Mouse (Mus musculus) hindbrain, embryonic 11.5 days (tissue): ENCODE results near the gene Fam124a. TPM values are rescaled to one million over a fixed set of nuclear protein-coding genes. Genes with fewer than 3 reads are reported as not detected.
"Not testable (repeated sequence)": the region's sequence is repeated elsewhere in the genome, so short reads cannot be mapped to it uniquely, and the experiment has no call there.

ENCODE experiments used
- ATAC-seq: fragments of 200-750 bp; cut with Nextera tagmentation; 2 replicates; pipeline ENCODE4 v1.8.0; 2017; ENCODE audit warnings: mild to moderate bottlenecking, moderate TSS enrichment, moderate library complexity; ENCODE audit not compliant: low FRiP score
- DNase-seq: peaks from one replicate; pipeline ENCODE4 v3.0.0-alpha.2; 2015; ENCODE audit warnings: low spot score
- H3K27ac ChIP-seq: fragments of 300-500 bp; sonication (generic); 2 replicates; pipeline ENCODE4 v1.5.1; 2014; ENCODE audit warnings: mild to moderate bottlenecking, low read depth, low read length
- H3K27me3 ChIP-seq: fragments of 300-500 bp; sonication (generic); 2 replicates; pipeline ENCODE4 v1.6.1; 2014; ENCODE audit warnings: mild to moderate bottlenecking, low read length, moderate library complexity, mixed read lengths; ENCODE audit not compliant: control insufficient read depth, insufficient read depth
- H3K36me3 ChIP-seq: fragments of 300-500 bp; sonication (generic); 2 replicates; pipeline ENCODE4 v1.6.1; 2014; ENCODE audit warnings: mild to moderate bottlenecking, low read length, moderate library complexity, mixed read lengths; ENCODE audit not compliant: control insufficient read depth, insufficient read depth
- H3K4me1 ChIP-seq: fragments of 300-500 bp; sonication (generic); replicated peaks from 2 replicates; pipeline ENCODE4 v1.6.1; 2014; ENCODE audit warnings: low read length, mixed read lengths; ENCODE audit not compliant: control insufficient read depth, insufficient read depth
- H3K4me2 ChIP-seq: fragments of 300-500 bp; sonication (generic); replicated peaks from 2 replicates; pipeline ENCODE4 v1.6.1; 2014; ENCODE audit warnings: mild to moderate bottlenecking, low read depth, low read length
- H3K4me3 ChIP-seq: fragments of 300-500 bp; sonication (generic); 2 replicates; pipeline ENCODE4 v1.5.1; 2014; ENCODE audit warnings: low read depth, low read length
- H3K9ac ChIP-seq: fragments of 300-500 bp; sonication (generic); 2 replicates; pipeline ENCODE4 v1.6.1; 2014; ENCODE audit warnings: low read depth, low read length
- H3K9me3 ChIP-seq: fragments of 300-500 bp; sonication (generic); 2 replicates; pipeline ENCODE4 v1.6.1; 2016; ENCODE audit warnings: low read length; ENCODE audit not compliant: control insufficient read depth
- WGBS: fragments of 180-500 bp; shearing (Covaris S2); extraction: QIAGEN DNeasy Blood & Tissue Kit; methylation state at CpG from one replicate; pipeline ENCODE4 v1.1.7; 2014; 5-methylcytosine and 5-hydroxymethylcytosine counted together
- polyA plus RNA-seq: library from polyadenylated mRNA; unstranded; fragments of >200 nt; fragmentation: Nextera tagmentation; extraction: Ambion mirVana; gene quantifications from 2 replicates; pipeline ENCODE4 v1.2.1, GENCODE M21; 2014

Gene Fam124a
- polyA plus RNA-seq, 1 experiment from 2014 or later = 4.0 TPM

GRCm38 (mm10) chr14:62637436-62638344, 82.2 kb downstream of the Fam124a start:
- H3K9ac ChIP-seq = no peak overlapping the region
- H3K4me1 ChIP-seq = no peaks in the 10 kb centered on the region
- no peaks in the 10 kb centered on the region for H3K36me3 ChIP-seq
- ATAC-seq = peak; percentile 49
- H3K27me3 ChIP-seq = no peaks in the 10 kb centered on the region; the same call in 1 of the 2 replicates
- DNase-seq = peak; percentile 31
- no peak overlapping the region for H3K27ac ChIP-seq
- WGBS = 36% methylated on average over 9 of the region's 9 CpGs
- H3K4me2 ChIP-seq = no peak overlapping the region
- no peak overlapping the region for H3K4me3 ChIP-seq
- H3K9me3 ChIP-seq = no peaks in the 10 kb centered on the region

- Histone ChIP-seq H3K36me3 (no peaks in the 10 kb centered on the region), H3K9ac (no peak overlapping the region), H3K27me3 (no peaks in the 10 kb centered on the region; the same call in 1 of the 2 replicates), H3K4me1 (no peaks in the 10 kb centered on the region), H3K9me3 (no peaks in the 10 kb centered on the region), H3K27ac (no peak overlapping the region), H3K4me2 (no peak overlapping the region), H3K4me3 (no peak overlapping the region)
- no peak for DNase-seq
- 0 out of 2 replicates have a peak, but pooled peaks have one; percentile 19 for ATAC-seq
- WGBS = 59% methylated on average over 6 of the region's 6 CpGs
Measured at GRCm38 (mm10) chr14:62638345-62638702, 82.8 kb downstream of the Fam124a start.

GRCm38 (mm10) chr14:62639111-62639510, 83.6 kb downstream of the Fam124a start:
- Histone ChIP-seq H3K27ac (no peak overlapping the region), H3K27me3 (no peaks in the 10 kb centered on the region; the same call in 1 of the 2 replicates), H3K36me3 (no peaks in the 10 kb centered on the region), H3K4me1 (no peaks in the 10 kb centered on the region), H3K4me2 (no peak overlapping the region), H3K4me3 (no peak overlapping the region), H3K9me3 (no peaks in the 10 kb centered on the region), H3K9ac (no peak overlapping the region)
- DNase-seq (no peak), ATAC-seq (no peak)
- WGBS = 75% methylated on average over 6 of the region's 6 CpGs

- ATAC-seq (no peak), DNase-seq (no peak)
- Histone ChIP-seq H3K27ac (no peak overlapping the region), H3K4me1 (no peaks in the 10 kb centered on the region), H3K4me3 (no peak overlapping the region), H3K4me2 (no peak overlapping the region), H3K9ac (no peak overlapping the region), H3K9me3 (no peaks in the 10 kb centered on the region), H3K27me3 (no peaks in the 10 kb centered on the region; the same call in 1 of the 2 replicates), H3K36me3 (no peaks in the 10 kb centered on the region)
- WGBS = 88% methylated on average over 5 of the region's 5 CpGs
Measured at GRCm38 (mm10) chr14:62639551-62639950, 84.0 kb downstream of the Fam124a start.

- H3K9ac ChIP-seq = no peak overlapping the region
- ATAC-seq = no peak
Measured at GRCm38 (mm10) chr14:62640396-62640795, 84.9 kb downstream of the Fam124a start.

GRCm38 (mm10) chr14:62642368-62642767, 86.8 kb downstream of the Fam124a start:
- H3K27me3 ChIP-seq, H3K9me3 ChIP-seq, H3K4me2 ChIP-seq, H3K36me3 ChIP-seq, H3K27ac ChIP-seq, H3K9ac ChIP-seq, ATAC-seq, DNase-seq, H3K4me1 ChIP-seq, H3K4me3 ChIP-seq: not testable (repeated sequence)
- WGBS = 89% methylated on average over 6 of the region's 7 CpGs

More at GRCm38 (mm10) chr14:62640396-62640795, 84.9 kb downstream of the Fam124a start:
- Histone ChIP-seq H3K27me3 (no peaks in the 10 kb centered on the region; the same call in 1 of the 2 replicates), H3K4me1 (no peaks in the 10 kb centered on the region), H3K27ac (no peak overlapping the region), H3K9me3 (no peaks in the 10 kb centered on the region), H3K4me2 (no peak overlapping the region), H3K4me3 (no peak overlapping the region), H3K36me3 (no peaks in the 10 kb centered on the region)
- 66% methylated on average over 4 of the region's 4 CpGs for WGBS
- DNase-seq = no peak

- H3K9me3 ChIP-seq = no peaks in the 10 kb centered on the region
- H3K36me3 ChIP-seq = no peaks in the 10 kb centered on the region
- WGBS = 88% methylated on average over 6 of the region's 6 CpGs
- H3K9ac ChIP-seq = no peak overlapping the region
- H3K27ac ChIP-seq = no peak overlapping the region
- no peaks in the 10 kb centered on the region for H3K4me1 ChIP-seq
- DNase-seq = no peak
- H3K27me3 ChIP-seq = no peaks in the 10 kb centered on the region
- no peak overlapping the region for H3K4me2 ChIP-seq
- H3K4me3 ChIP-seq = no peak overlapping the region
- no peak for ATAC-seq
Measured at GRCm38 (mm10) chr14:62648405-62648804, 92.9 kb downstream of the Fam124a start.

- ATAC-seq (no peak), DNase-seq (no peak)
- no peaks in the 10 kb centered on the region for H3K36me3 ChIP-seq
- H3K9ac ChIP-seq = no peak overlapping the region
- no peaks in the 10 kb centered on the region for H3K4me1 ChIP-seq
- H3K4me2 ChIP-seq = no peak overlapping the region
- no peak overlapping the region for H3K27ac ChIP-seq
- H3K27me3 ChIP-seq = no peaks in the 10 kb centered on the region
- WGBS = 75% methylated on average over 3 of the region's 3 CpGs
- H3K4me3 ChIP-seq = no peak overlapping the region
- no peaks in the 10 kb centered on the region for H3K9me3 ChIP-seq
Measured at GRCm38 (mm10) chr14:62650376-62650775, 94.8 kb downstream of the Fam124a start.

GRCm38 (mm10) chr14:62651771-62652170, 96.2 kb downstream of the Fam124a start:
- no peak overlapping the region for H3K4me3 ChIP-seq
- ATAC-seq = no peak
- H3K9me3 ChIP-seq = no peaks in the 10 kb centered on the region
- H3K9ac ChIP-seq = no peak overlapping the region
- H3K27me3 ChIP-seq = no peaks in the 10 kb centered on the region
- no peak for DNase-seq
- WGBS = 93% methylated on average over 3 of the region's 3 CpGs
- no peak overlapping the region for H3K4me2 ChIP-seq
- no peak overlapping the region for H3K27ac ChIP-seq
- H3K36me3 ChIP-seq = no peaks in the 10 kb centered on the region
- no peaks in the 10 kb centered on the region for H3K4me1 ChIP-seq
